Mouse (Mus musculus) liver, postnatal 0 days (tissue): ENCODE measurements around the gene Atoh8.

ENCODE experiments used
- CTCF ChIP-seq: sonication (generic); IDR thresholded peaks from 2 replicates; pipeline ENCODE4 v1.5.1; 2016; ENCODE audit warnings: antibody characterized with exemption, low read depth
- EP300 ChIP-seq: IDR thresholded peaks from 2 replicates; pipeline ENCODE4 v1.6.1; 2016; ENCODE audit warnings: antibody characterized with exemption, low read depth, mild to moderate bottlenecking

GRCm38 (mm10) chr6:72268149-72268847 lies 32.9 kb upstream of the Atoh8 start:
- no peak for TF ChIP-seq CTCF
- no peak for TF ChIP-seq EP300
